Mouse (Mus musculus) midbrain, embryonic 10.5 days (tissue): ENCODE data around the gene Areg. TPM values are rescaled to one million over a fixed set of nuclear protein-coding genes. Genes with fewer than 3 reads are reported as not detected.
A peak's percentile ranks its signal among the peaks of the same experiment; 100 is the strongest.

Experiments
- DNase-seq: peaks from one replicate; pipeline ENCODE4 v3.0.0-alpha.2; 2017; ENCODE audit warnings: low spot score
- H3K27ac ChIP-seq: fragments of 300-500 bp; sonication (generic); replicated peaks from 2 replicates; pipeline ENCODE4 v1.5.1; 2016; ENCODE audit warnings: mild to moderate bottlenecking
- H3K27me3 ChIP-seq: fragments of 300-500 bp; sonication (generic); 2 replicates; pipeline ENCODE4 v1.6.1; 2016; ENCODE audit warnings: low read depth, mild to moderate bottlenecking; ENCODE audit not compliant: poor library complexity, severe bottlenecking
- H3K36me3 ChIP-seq: fragments of 300-500 bp; sonication (generic); 2 replicates; pipeline ENCODE4 v1.6.1; 2016; ENCODE audit warnings: mild to moderate bottlenecking, moderate library complexity
- H3K4me1 ChIP-seq: fragments of 300-500 bp; sonication (generic); 2 replicates; pipeline ENCODE4 v1.6.1; 2016
- H3K4me3 ChIP-seq: fragments of 300-500 bp; sonication (generic); 2 replicates; pipeline ENCODE4 v1.5.1; 2016; ENCODE audit warnings: mild to moderate bottlenecking, moderate library complexity
- H3K9me3 ChIP-seq: fragments of 300-500 bp; sonication (generic); replicated peaks from 2 replicates; pipeline ENCODE4 v1.6.1; 2016; ENCODE audit warnings: mild to moderate bottlenecking
- WGBS: fragments of 180-500 bp; shearing (Covaris S2); methylation state at CpG from one replicate; pipeline ENCODE4 v1.1.7; 2016; 5-methylcytosine and 5-hydroxymethylcytosine counted together
- polyA plus RNA-seq: library from polyadenylated mRNA; unstranded; fragments of >200 nt; fragmentation: Nextera tagmentation; extraction: Ambion mirVana; gene quantifications from 2 replicates; pipeline ENCODE4 v1.2.1, GENCODE M21; 2016

The Areg gene
- polyA plus RNA-seq, 1 experiment from 2014 or later = not detected

- Histone ChIP-seq H3K27me3 (no peaks in the 10 kb centered on the region), H3K36me3 (no peaks in the 10 kb centered on the region), H3K4me3 (no peak overlapping the region), H3K27ac (no peak overlapping the region), H3K9me3 (no peaks in the 10 kb centered on the region), H3K4me1 (no peaks in the 10 kb centered on the region)
- WGBS = 95% methylated on average over 1 of the region's 1 CpGs
- no peak for DNase-seq
These were observed 12.8 kb upstream of the Areg start for GRCm38 (mm10) chr5:91126623-91127022.

- Histone ChIP-seq H3K27me3 (peaks cover 20% of the 10 kb centered on the region), H3K4me3 (no peak overlapping the region), H3K4me1 (peaks cover 10% of the 10 kb centered on the region; the same call in 1 of the 2 replicates), H3K27ac (no peak overlapping the region), H3K36me3 (no peaks in the 10 kb centered on the region), H3K9me3 (no peaks in the 10 kb centered on the region)
- 50% methylated on average over 1 of the region's 1 CpGs for WGBS
- DNase-seq = no peak
These were observed 4.4 kb upstream of the Areg start for GRCm38 (mm10) chr5:91134961-91135360.

- no peaks in the 10 kb centered on the region for H3K9me3 ChIP-seq
- 3% methylated on average over 7 of the region's 7 CpGs for WGBS
- DNase-seq = no peak
These were observed 429 bp upstream of the Areg start for GRCm38 (mm10) chr5:91138970-91139369.

GRCm38 (mm10) chr5:91140896-91141448 lies 1.6 kb downstream of the Areg start:
- H3K27ac ChIP-seq = no peak overlapping the region
- peaks cover 10% of the 10 kb centered on the region; the same call in 1 of the 2 replicates for H3K4me1 ChIP-seq
- H3K27me3 ChIP-seq = peaks cover 35% of the 10 kb centered on the region
- no peak overlapping the region for H3K4me3 ChIP-seq
- DNase-seq = no peak
- no peaks in the 10 kb centered on the region for H3K9me3 ChIP-seq
- no peaks in the 10 kb centered on the region for H3K36me3 ChIP-seq
- WGBS = 56% methylated on average over 13 of the region's 13 CpGs

More at GRCm38 (mm10) chr5:91138970-91139369, 429 bp upstream of the Areg start:
- no peak overlapping the region for H3K27ac ChIP-seq
- H3K27me3 ChIP-seq = peaks cover 35% of the 10 kb centered on the region
- peaks cover 10% of the 10 kb centered on the region; the same call in 1 of the 2 replicates for H3K4me1 ChIP-seq
- H3K4me3 ChIP-seq = peak overlapping the region; percentile 70
- no peaks in the 10 kb centered on the region for H3K36me3 ChIP-seq

GRCm38 (mm10) chr5:91144971-91145370 lies 5.6 kb downstream of the Areg start:
- no peaks in the 10 kb centered on the region for H3K9me3 ChIP-seq
- peaks cover 16% of the 10 kb centered on the region for H3K27me3 ChIP-seq
- no peaks in the 10 kb centered on the region for H3K36me3 ChIP-seq
- DNase-seq = no peak
- 95% methylated on average over 9 of the region's 9 CpGs for WGBS
- H3K4me1 ChIP-seq = no peaks in the 10 kb centered on the region
- H3K4me3 ChIP-seq = no peak overlapping the region
- H3K27ac ChIP-seq = no peak overlapping the region

GRCm38 (mm10) chr5:91147001-91147400 lies 7.6 kb downstream of the Areg start:
- no peak for DNase-seq
- Histone ChIP-seq H3K36me3 (no peaks in the 10 kb centered on the region), H3K4me1 (no peaks in the 10 kb centered on the region), H3K27me3 (no peaks in the 10 kb centered on the region), H3K9me3 (peaks cover 5% of the 10 kb centered on the region), H3K4me3 (no peak overlapping the region), H3K27ac (no peak overlapping the region)
- WGBS = 89% methylated on average over 1 of the region's 1 CpGs

- WGBS = 91% methylated on average over 2 of the region's 2 CpGs
- DNase-seq = no peak
- Histone ChIP-seq H3K9me3 (peaks cover 5% of the 10 kb centered on the region), H3K4me1 (no peaks in the 10 kb centered on the region), H3K4me3 (no peak overlapping the region), H3K27me3 (no peaks in the 10 kb centered on the region), H3K36me3 (no peaks in the 10 kb centered on the region), H3K27ac (no peak overlapping the region)
These were observed 8.7 kb downstream of the Areg start for GRCm38 (mm10) chr5:91148054-91148453.

GRCm38 (mm10) chr5:91156677-91157076 lies 17.3 kb downstream of the Areg start:
- Histone ChIP-seq H3K27ac (no peak overlapping the region), H3K36me3 (no peaks in the 10 kb centered on the region), H3K4me3 (no peak overlapping the region), H3K27me3 (no peaks in the 10 kb centered on the region), H3K9me3 (no peaks in the 10 kb centered on the region), H3K4me1 (no peaks in the 10 kb centered on the region)
- 88% methylated on average over 8 of the region's 8 CpGs for WGBS
- DNase-seq = no peak

GRCm38 (mm10) chr5:91157169-91157568 lies 17.8 kb downstream of the Areg start:
- H3K4me3 ChIP-seq = no peak overlapping the region
- no peaks in the 10 kb centered on the region for H3K27me3 ChIP-seq
- no peaks in the 10 kb centered on the region for H3K36me3 ChIP-seq
- H3K9me3 ChIP-seq = no peaks in the 10 kb centered on the region
- DNase-seq = no peak
- H3K4me1 ChIP-seq = no peaks in the 10 kb centered on the region
- WGBS = 71% methylated on average over 3 of the region's 3 CpGs
- H3K27ac ChIP-seq = no peak overlapping the region

- Histone ChIP-seq H3K27ac (no peak overlapping the region), H3K4me1 (no peaks in the 10 kb centered on the region), H3K36me3 (no peaks in the 10 kb centered on the region), H3K27me3 (no peaks in the 10 kb centered on the region), H3K9me3 (no peaks in the 10 kb centered on the region), H3K4me3 (no peak overlapping the region)
- DNase-seq = no peak
- 78% methylated on average over 4 of the region's 4 CpGs for WGBS
These were observed 23.4 kb downstream of the Areg start for GRCm38 (mm10) chr5:91162787-91163186.

GRCm38 (mm10) chr5:91166601-91167000 lies 27.2 kb downstream of the Areg start:
- Histone ChIP-seq H3K36me3 (no peaks in the 10 kb centered on the region), H3K4me3 (no peak overlapping the region), H3K4me1 (no peaks in the 10 kb centered on the region), H3K27ac (no peak overlapping the region), H3K27me3 (no peaks in the 10 kb centered on the region), H3K9me3 (no peaks in the 10 kb centered on the region)
- DNase-seq = no peak
- WGBS = 88% methylated on average over 5 of the region's 5 CpGs

GRCm38 (mm10) chr5:91176397-91176796 lies 37.0 kb downstream of the Areg start:
- no peak for DNase-seq
- Histone ChIP-seq H3K27ac (no peak overlapping the region), H3K4me1 (no peaks in the 10 kb centered on the region), H3K27me3 (no peaks in the 10 kb centered on the region), H3K4me3 (no peak overlapping the region), H3K36me3 (no peaks in the 10 kb centered on the region), H3K9me3 (no peaks in the 10 kb centered on the region)

- WGBS = 77% methylated on average over 3 of the region's 3 CpGs
- H3K27me3 ChIP-seq = no peaks in the 10 kb centered on the region
- H3K36me3 ChIP-seq = no peaks in the 10 kb centered on the region
- no peaks in the 10 kb centered on the region for H3K4me1 ChIP-seq
- H3K27ac ChIP-seq = no peak overlapping the region
- H3K9me3 ChIP-seq = no peaks in the 10 kb centered on the region
- H3K4me3 ChIP-seq = no peak overlapping the region
- no peak for DNase-seq
These were observed 55.2 kb downstream of the Areg start for GRCm38 (mm10) chr5:91194572-91194971.
